Mouse (Mus musculus): Measurements from ENCODE around the gene Fh1.

The Fh1 gene

GRCm38 (mm10) chr1:175625257-175625879 is at the start of gene Fh1:
Fh1 (minus strand) TSS chr1:175625635.
- DNase-seq: peak; percentile 95

- no peak for DNase-seq
Observed at GRCm38 (mm10) chr1:175675116-175675515, 49.7 kb upstream of the Fh1 start.

GRCm38 (mm10) chr1:175673563-175674325 is 48.3 kb upstream of the Fh1 start:
- no peak for DNase-seq

- DNase-seq: no peak
Observed at GRCm38 (mm10) chr1:175671626-175672025, 46.2 kb upstream of the Fh1 start.

GRCm38 (mm10) chr1:175670042-175670441 is 44.6 kb upstream of the Fh1 start:
- DNase-seq: no peak

- no peak for DNase-seq
Observed at GRCm38 (mm10) chr1:175669456-175669855, 44.0 kb upstream of the Fh1 start.

- DNase-seq: peak; percentile 63
Observed at GRCm38 (mm10) chr1:175668666-175669405, 43.4 kb upstream of the Fh1 start.

GRCm38 (mm10) chr1:175659900-175660299 is 34.5 kb upstream of the Fh1 start:
- DNase-seq: no peak

GRCm38 (mm10) chr1:175648615-175649014 is 23.2 kb upstream of the Fh1 start:
- DNase-seq: no peak

- DNase-seq: no peak
Observed at GRCm38 (mm10) chr1:175646952-175647351, 21.5 kb upstream of the Fh1 start.

GRCm38 (mm10) chr1:175643496-175644265 is 18.2 kb upstream of the Fh1 start:
- no peak for DNase-seq

- no peak for DNase-seq
Observed at GRCm38 (mm10) chr1:175640435-175641150, 15.2 kb upstream of the Fh1 start.

- no peak for DNase-seq
Observed at GRCm38 (mm10) chr1:175639072-175639471, 13.6 kb upstream of the Fh1 start.

- no peak for DNase-seq
Observed at GRCm38 (mm10) chr1:175637677-175638076, 12.2 kb upstream of the Fh1 start.

GRCm38 (mm10) chr1:175632470-175632869 is 7.0 kb upstream of the Fh1 start:
- no peak for DNase-seq

GRCm38 (mm10) chr1:175631721-175632221 is 6.3 kb upstream of the Fh1 start:
- DNase-seq: no peak

- DNase-seq: no peak
Observed at GRCm38 (mm10) chr1:175631080-175631479, 5.6 kb upstream of the Fh1 start.

- no peak for DNase-seq
Observed at GRCm38 (mm10) chr1:175630345-175630744, 4.9 kb upstream of the Fh1 start.

- no peak for DNase-seq
Observed at GRCm38 (mm10) chr1:175629248-175629647, 3.8 kb upstream of the Fh1 start.

GRCm38 (mm10) chr1:175625990-175626692 is 706 bp upstream of the Fh1 start:
- DNase-seq: peak; percentile 58

- DNase-seq: no peak
Observed at GRCm38 (mm10) chr1:175623656-175624055, 1.8 kb downstream of the Fh1 start.

All from embryo, embryonic 11 days (tissue).